Mouse (Mus musculus): ENCODE results near the gene Slc22a2.
A peak's percentile ranks its signal among the peaks of the same experiment; 100 is the strongest.

The Slc22a2 gene

DNA sequence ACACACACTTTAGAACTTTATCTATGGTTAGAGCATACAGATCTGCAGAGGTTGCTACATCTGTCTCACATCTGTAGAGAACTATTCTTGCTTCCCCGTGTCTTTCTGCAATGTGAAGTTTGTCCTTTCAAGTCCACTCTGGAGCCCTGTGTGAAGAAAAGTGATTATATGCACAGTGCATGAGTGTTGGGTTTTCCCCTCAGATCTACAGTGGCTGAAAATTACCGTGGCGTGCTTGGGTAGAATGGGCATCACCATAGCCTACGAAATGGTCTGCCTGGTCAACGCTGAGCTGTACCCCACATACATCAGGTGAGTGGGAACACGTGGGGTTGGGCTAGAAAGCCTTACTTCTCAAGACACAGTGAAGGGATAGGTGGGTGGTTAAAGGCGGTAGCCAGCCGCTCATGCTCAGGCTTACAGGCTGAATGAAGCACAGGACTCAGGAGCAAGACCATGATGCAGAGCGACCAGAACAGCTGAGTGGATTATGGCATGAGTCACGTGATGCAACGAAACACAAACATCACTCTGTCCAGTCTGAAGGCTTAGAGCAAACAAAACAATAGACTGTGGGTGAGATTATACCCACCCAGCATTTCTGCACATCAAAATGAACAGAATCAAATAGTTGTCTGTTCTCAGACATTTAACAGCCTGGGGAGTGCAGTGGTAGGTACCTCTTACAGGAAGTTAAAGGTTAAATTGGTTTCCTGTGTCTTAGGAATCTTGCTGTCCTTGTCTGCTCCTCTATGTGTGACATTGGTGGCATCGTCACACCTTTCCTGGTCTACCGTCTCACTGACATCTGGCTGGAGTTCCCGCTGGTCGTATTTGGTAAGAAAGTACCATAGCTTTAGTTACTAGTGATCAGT is 30.8 kb downstream of the Slc22a2 start:
- Histone ChIP-seq H3K36me3 (ENCODE audit: insufficient read depth, low read length) (no peaks in the 10 kb centered on the region), H3K27me3 (ENCODE audit: insufficient read depth, low read length) (no peaks in the 10 kb centered on the region), H3K4me1 (replicated peaks; ENCODE audit: low read depth, low read length) (no peaks in the 10 kb centered on the region), H3K9me3 (ENCODE audit: low read length) (no peaks in the 10 kb centered on the region), H3K4me3 (replicated peaks; ENCODE audit: low read length) (no peak overlapping the region)
- TF ChIP-seq POU5F1 (IDR thresholded peaks at IDR 0.05; ENCODE audit: borderline replicate concordance, low read length) (no peak), NANOG (IDR thresholded peaks at IDR 0.05; ENCODE audit: borderline replicate concordance, low read length) (no peak), CTCF (conservative IDR thresholded peaks at IDR 0.05; ENCODE audit: low read length) (no peak)

GRCm38 (mm10) chr17:12615429-12615828 is 31.5 kb downstream of the Slc22a2 start:
- Histone ChIP-seq H3K36me3 (ENCODE audit: insufficient read depth, low read length) (no peaks in the 10 kb centered on the region), H3K9me3 (ENCODE audit: low read length) (no peaks in the 10 kb centered on the region), H3K27me3 (ENCODE audit: insufficient read depth, low read length) (no peaks in the 10 kb centered on the region), H3K4me1 (replicated peaks; ENCODE audit: low read depth, low read length) (no peaks in the 10 kb centered on the region), H3K4me3 (replicated peaks; ENCODE audit: low read length) (no peak overlapping the region)
- TF ChIP-seq NANOG (IDR thresholded peaks at IDR 0.05; ENCODE audit: borderline replicate concordance, low read length), result no peak

DNA sequence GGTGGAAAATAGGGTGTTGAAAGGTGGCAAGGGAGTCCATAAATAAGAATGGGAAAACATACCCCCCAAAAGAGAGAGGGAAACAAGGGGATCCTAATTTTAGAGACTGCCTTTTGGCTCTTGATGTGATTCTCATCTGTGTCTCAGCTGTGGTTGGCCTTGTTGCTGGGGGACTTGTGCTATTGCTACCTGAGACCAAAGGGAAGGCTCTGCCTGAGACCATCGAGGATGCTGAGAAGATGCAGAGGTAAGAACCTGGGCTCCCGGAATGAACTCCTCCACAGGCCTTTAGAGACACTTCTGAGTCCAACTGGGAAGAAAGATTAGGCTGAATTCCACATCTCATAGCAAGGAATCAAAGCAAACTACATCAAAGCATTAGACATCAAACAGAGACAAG is 35.7 kb downstream of the Slc22a2 start:
- Histone ChIP-seq H3K27me3 (ENCODE audit: insufficient read depth, low read length) (no peaks in the 10 kb centered on the region), H3K36me3 (ENCODE audit: insufficient read depth, low read length) (no peaks in the 10 kb centered on the region), H3K4me1 (replicated peaks; ENCODE audit: low read depth, low read length) (no peaks in the 10 kb centered on the region), H3K9me3 (ENCODE audit: low read length) (peaks cover 3% of the 10 kb centered on the region), H3K4me3 (replicated peaks; ENCODE audit: low read length) (no peak overlapping the region)
- TF ChIP-seq NANOG (IDR thresholded peaks at IDR 0.05; ENCODE audit: borderline replicate concordance, low read length), result no peak
- TF ChIP-seq CTCF (conservative IDR thresholded peaks at IDR 0.05; ENCODE audit: low read length), result no peak

- Histone ChIP-seq H3K4me3 (replicated peaks; ENCODE audit: low read length) (no peak overlapping the region), H3K9me3 (ENCODE audit: low read length) (peaks cover 27% of the 10 kb centered on the region), H3K4me1 (replicated peaks; ENCODE audit: low read depth, low read length) (no peaks in the 10 kb centered on the region), H3K27me3 (ENCODE audit: insufficient read depth, low read length) (no peaks in the 10 kb centered on the region), H3K36me3 (ENCODE audit: insufficient read depth, low read length) (no peaks in the 10 kb centered on the region)
- no peak for TF ChIP-seq CTCF (conservative IDR thresholded peaks at IDR 0.05; ENCODE audit: low read length)
- no peak for TF ChIP-seq NANOG (IDR thresholded peaks at IDR 0.05; ENCODE audit: borderline replicate concordance, low read length)
- TF ChIP-seq POU5F1 (IDR thresholded peaks at IDR 0.05; ENCODE audit: borderline replicate concordance, low read length), result no peak
These were observed 44.1 kb downstream of the Slc22a2 start for GRCm38 (mm10) chr17:12627983-12628382.

- Histone ChIP-seq H3K36me3 (ENCODE audit: insufficient read depth, low read length) (no peaks in the 10 kb centered on the region), H3K27me3 (ENCODE audit: insufficient read depth, low read length) (no peaks in the 10 kb centered on the region), H3K4me1 (replicated peaks; ENCODE audit: low read depth, low read length) (no peaks in the 10 kb centered on the region), H3K9me3 (ENCODE audit: low read length) (peaks cover 9% of the 10 kb centered on the region), H3K4me3 (replicated peaks; ENCODE audit: low read length) (no peak overlapping the region)
- TF ChIP-seq NANOG (IDR thresholded peaks at IDR 0.05; ENCODE audit: borderline replicate concordance, low read length) (no peak), POU5F1 (IDR thresholded peaks at IDR 0.05; ENCODE audit: borderline replicate concordance, low read length) (no peak), CTCF (conservative IDR thresholded peaks at IDR 0.05; ENCODE audit: low read length) (no peak)
These were observed 47.2 kb downstream of the Slc22a2 start for GRCm38 (mm10) chr17:12630976-12631730.

GRCm38 (mm10) chr17:12631771-12632600 is 48.1 kb downstream of the Slc22a2 start:
- Histone ChIP-seq H3K4me1 (replicated peaks; ENCODE audit: low read depth, low read length) (no peaks in the 10 kb centered on the region), H3K9me3 (ENCODE audit: low read length) (0 out of 2 replicates have a peak, but pooled peaks cover 2% of the 10 kb centered on the region), H3K4me3 (replicated peaks; ENCODE audit: low read length) (no peak overlapping the region), H3K27me3 (ENCODE audit: insufficient read depth, low read length) (no peaks in the 10 kb centered on the region), H3K36me3 (ENCODE audit: insufficient read depth, low read length) (no peaks in the 10 kb centered on the region)
- no peak for TF ChIP-seq POU5F1 (IDR thresholded peaks at IDR 0.05; ENCODE audit: borderline replicate concordance, low read length)
- TF ChIP-seq CTCF (conservative IDR thresholded peaks at IDR 0.05; ENCODE audit: low read length), result no peak
- no peak for TF ChIP-seq NANOG (IDR thresholded peaks at IDR 0.05; ENCODE audit: borderline replicate concordance, low read length)

DNA sequence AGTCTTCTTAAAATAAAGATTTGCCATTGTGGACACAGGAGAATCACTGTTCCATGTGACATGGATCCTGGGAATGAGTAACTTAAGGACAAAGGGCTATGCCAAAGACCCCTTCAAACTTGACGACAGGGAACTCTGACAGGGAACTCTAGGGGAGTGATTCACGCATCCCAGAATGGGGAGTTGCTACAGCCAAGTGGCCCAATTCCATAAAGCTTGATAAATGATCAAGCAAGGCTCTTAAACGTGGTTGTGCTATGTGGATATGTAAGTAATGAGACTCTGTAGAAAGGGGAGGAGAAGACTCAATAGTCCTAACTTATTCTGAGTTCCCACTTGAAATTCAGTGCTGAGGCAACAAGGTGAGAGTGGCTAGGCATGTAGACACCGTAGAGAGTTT is 50.9 kb downstream of the Slc22a2 start:
- no peak overlapping the region for H3K4me3 ChIP-seq (replicated peaks; ENCODE audit: low read length)
- no peaks in the 10 kb centered on the region for H3K27me3 ChIP-seq (ENCODE audit: insufficient read depth, low read length)
- H3K4me1 ChIP-seq (replicated peaks; ENCODE audit: low read depth, low read length), result no peaks in the 10 kb centered on the region
- no peaks in the 10 kb centered on the region for H3K36me3 ChIP-seq (ENCODE audit: insufficient read depth, low read length)
- H3K9me3 ChIP-seq (ENCODE audit: low read length), result no peaks in the 10 kb centered on the region
- TF ChIP-seq POU5F1 (IDR thresholded peaks at IDR 0.05; ENCODE audit: borderline replicate concordance, low read length), result no peak
- TF ChIP-seq CTCF (conservative IDR thresholded peaks at IDR 0.05; ENCODE audit: low read length), result no peak
- no peak for TF ChIP-seq NANOG (IDR thresholded peaks at IDR 0.05; ENCODE audit: borderline replicate concordance, low read length)

- Histone ChIP-seq H3K27me3 (ENCODE audit: insufficient read depth, low read length) (no peaks in the 10 kb centered on the region), H3K4me1 (replicated peaks; ENCODE audit: low read depth, low read length) (no peaks in the 10 kb centered on the region), H3K9me3 (ENCODE audit: low read length) (no peaks in the 10 kb centered on the region), H3K4me3 (replicated peaks; ENCODE audit: low read length) (no peak overlapping the region), H3K36me3 (ENCODE audit: insufficient read depth, low read length) (no peaks in the 10 kb centered on the region)
- TF ChIP-seq CTCF (conservative IDR thresholded peaks at IDR 0.05; ENCODE audit: low read length), result peak; percentile 72
- no peak for TF ChIP-seq NANOG (IDR thresholded peaks at IDR 0.05; ENCODE audit: borderline replicate concordance, low read length)
- no peak for TF ChIP-seq POU5F1 (IDR thresholded peaks at IDR 0.05; ENCODE audit: borderline replicate concordance, low read length)
These were observed 55.7 kb downstream of the Slc22a2 start for GRCm38 (mm10) chr17:12639585-12639984.

All from E14TG2a.4 (cell line).